Mouse (Mus musculus) heart, adult 2 months (tissue): ENCODE results near the gene Ascl5.

Experiments used
- CTCF ChIP-seq: fragments of 200-600 bp; IDR thresholded peaks from 2 replicates; pipeline ENCODE4 v1.8.1; 2022; ENCODE audit warnings: antibody characterized with exemption, mild to moderate bottlenecking, moderate library complexity
- POLR2A ChIP-seq: fragments of 200-500 bp; IDR thresholded peaks from 2 replicates; pipeline ENCODE4 v1.6.1; 2011; ENCODE audit warnings: mild to moderate bottlenecking, low read depth, low read length, control low read depth; ENCODE audit not compliant: insufficient read depth

DNA sequence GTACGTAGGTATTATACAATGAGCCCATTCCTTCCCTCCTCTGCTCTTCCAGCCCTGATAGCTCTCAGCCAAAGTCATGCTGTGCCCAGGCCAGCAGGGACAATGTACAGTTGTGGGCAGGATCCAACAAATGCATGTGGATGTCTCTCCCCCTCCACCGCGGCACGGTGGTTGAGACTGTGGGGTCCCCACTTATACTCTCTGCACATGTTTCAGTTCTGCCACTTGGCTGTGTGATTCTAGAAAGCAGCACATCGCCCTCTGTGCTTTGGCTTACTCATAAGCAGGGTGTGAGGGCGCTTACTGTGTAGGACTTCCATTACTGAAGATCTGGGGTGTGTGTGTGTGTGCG, 11.2 kb downstream of the Ascl5 start:
- TF ChIP-seq CTCF (no peak), POLR2A (no peak)
